In the genomic region with DNA sequence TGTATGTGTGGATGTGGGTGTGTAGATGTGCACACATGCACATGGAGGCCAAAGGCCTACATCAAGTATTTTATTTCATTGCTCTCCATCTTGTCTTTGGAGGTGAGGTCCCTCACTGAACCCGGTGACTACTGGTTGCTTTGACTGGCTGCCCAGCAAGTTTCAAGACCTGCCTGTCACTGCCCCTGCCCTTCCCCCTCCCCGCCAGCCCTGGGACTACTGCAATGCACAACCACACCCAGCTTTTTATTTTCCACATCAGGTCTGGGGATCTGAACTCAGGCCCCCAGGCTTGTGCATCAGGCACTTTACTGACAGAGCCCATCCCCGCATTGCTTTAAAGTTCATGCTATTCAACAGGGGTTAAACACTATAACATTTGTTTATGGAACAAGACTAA, we compare ENCODE assay signal across 29 mouse cellular contexts.
DNase-seq lines count a peak whose midpoint lies in the region; ATAC-seq and TF ChIP-seq lines count a peak whose summit lies in the region.
"Had no signal": no experiment of that assay in that cellular context is flagged by ENCODE, and none has a peak within 500 bp of the region (broad histone marks: within the 10 kb centered on the region; RNA-seq: fewer than 3 reads in every experiment).

No protein-coding gene starts in this region.

- ATAC-seq in lung, embryonic 14.5 days (ENCODE audit: insufficient read depth) = peak; percentile 32; the same call in 1 of the 2 replicates
- ATAC-seq in liver, embryonic 15.5 days (ENCODE audit: insufficient read depth) = peak; percentile 18; the same call in 1 of the 2 replicates
- no peak for ATAC-seq in midbrain, embryonic 11.5 days (ENCODE audit: low FRiP score)
- ATAC-seq: forebrain, embryonic 16.5 days; inflammation-experienced regulatory T-cells, adult 6 months had no signal

- 70% methylated on average over 3 of the region's 3 CpGs for WGBS in lung, embryonic 14.5 days
- 84% methylated on average over 3 of the region's 3 CpGs for WGBS in lung, adult 2 months
- WGBS in liver, embryonic 15.5 days (ENCODE audit: insufficient replicate concordance) = 36% methylated on average over 3 of the region's 3 CpGs
- 89% methylated on average over 3 of the region's 3 CpGs for WGBS in midbrain, embryonic 11.5 days

- no peak overlapping the region for H3K4me3 ChIP-seq in lung, embryonic 14.5 days (ENCODE audit: low read depth, low read length)
- H3K4me3 ChIP-seq in lung, adult 2 months (replicated peaks; ENCODE audit: extremely low read depth, low read depth, low read length) = no peak overlapping the region
- H3K4me3 ChIP-seq in liver, embryonic 15.5 days (replicated peaks) = no peak overlapping the region
- H3K4me3 ChIP-seq in midbrain, embryonic 11.5 days (ENCODE audit: low read depth, low read length) = no peak overlapping the region
- H3K4me3 ChIP-seq: embryonic facial prominence, embryonic 10.5 days; embryonic facial prominence, embryonic 15.5 days; heart, adult 2 months; hindbrain, embryonic 10.5 days; hindbrain, embryonic 15.5 days; kidney, embryonic 15.5 days; neural tube, embryonic 15.5 days; stomach, embryonic 15.5 days had no signal

- no peaks in the 10 kb centered on the region for H3K36me3 ChIP-seq in lung, embryonic 14.5 days (ENCODE audit: insufficient read depth)
- H3K36me3 ChIP-seq in liver, embryonic 15.5 days (replicated peaks) = no peaks in the 10 kb centered on the region
- no peaks in the 10 kb centered on the region for H3K36me3 ChIP-seq in midbrain, embryonic 11.5 days (ENCODE audit: control insufficient read depth, insufficient read depth, low read length)
- H3K36me3 ChIP-seq: embryonic facial prominence, embryonic 10.5 days; embryonic facial prominence, embryonic 15.5 days; hindbrain, embryonic 10.5 days; hindbrain, embryonic 15.5 days; kidney, embryonic 15.5 days; neural tube, embryonic 15.5 days; stomach, embryonic 15.5 days had no signal

- TF ChIP-seq POLR2A in lung, adult 2 months (IDR thresholded peaks at IDR 0.05; ENCODE audit: borderline replicate concordance, extremely low read depth, low read depth, low read length) = no peak

- no peaks in the 10 kb centered on the region for H3K9me3 ChIP-seq in lung, embryonic 14.5 days (ENCODE audit: low read depth, low read length)
- no peaks in the 10 kb centered on the region for H3K9me3 ChIP-seq in liver, embryonic 15.5 days (replicated peaks)
- H3K9me3 ChIP-seq in midbrain, embryonic 11.5 days (ENCODE audit: control insufficient read depth, low read length) = no peaks in the 10 kb centered on the region
- H3K9me3 ChIP-seq: embryonic facial prominence, embryonic 10.5 days; embryonic facial prominence, embryonic 15.5 days; hindbrain, embryonic 10.5 days; hindbrain, embryonic 15.5 days; kidney, embryonic 15.5 days; neural tube, embryonic 15.5 days; stomach, embryonic 15.5 days had no signal

- H3K9ac ChIP-seq in lung, embryonic 14.5 days = no peak overlapping the region
- 0 out of 2 replicates have a peak overlapping the region, but pooled peaks have one; percentile 10 for H3K9ac ChIP-seq in liver, embryonic 15.5 days
- no peak overlapping the region for H3K9ac ChIP-seq in midbrain, embryonic 11.5 days (ENCODE audit: low read length)
- H3K9ac ChIP-seq: embryonic facial prominence, embryonic 15.5 days; hindbrain, embryonic 15.5 days; kidney, embryonic 15.5 days; neural tube, embryonic 15.5 days; stomach, embryonic 15.5 days had no signal

- H3K27me3 ChIP-seq in lung, embryonic 14.5 days (ENCODE audit: insufficient read depth, low read length) = no peaks in the 10 kb centered on the region
- no peaks in the 10 kb centered on the region for H3K27me3 ChIP-seq in liver, embryonic 15.5 days
- no peaks in the 10 kb centered on the region for H3K27me3 ChIP-seq in midbrain, embryonic 11.5 days (ENCODE audit: control insufficient read depth, insufficient read depth, low read length)
- H3K27me3 ChIP-seq: hindbrain, embryonic 15.5 days; kidney, embryonic 15.5 days; neural tube, embryonic 15.5 days; stomach, embryonic 15.5 days had no signal

- H3K4me2 ChIP-seq in lung, embryonic 14.5 days = no peak overlapping the region
- peak overlapping the region; percentile 51 for H3K4me2 ChIP-seq in liver, embryonic 15.5 days
- H3K4me2 ChIP-seq in midbrain, embryonic 11.5 days = no peak overlapping the region
- H3K4me2 ChIP-seq: embryonic facial prominence, embryonic 15.5 days; hindbrain, embryonic 15.5 days; kidney, embryonic 15.5 days; neural tube, embryonic 15.5 days; stomach, embryonic 15.5 days had no signal

- no peak for DNase-seq in lung, embryonic 14.5 days
- DNase-seq in lung, adult 2 months = no peak
- peak; percentile 85 for DNase-seq in liver
- DNase-seq in kidney, adult 9 months = no peak
- no peak for DNase-seq in midbrain, embryonic 11.5 days (ENCODE audit: low spot score, missing footprints)
- DNase-seq in cerebellum, adult 11-12 months = no peak
- DNase-seq: adrenal gland, postnatal 25 days; cerebellum, adult 8-10 months; cerebellum, postnatal 25 days; heart, adult 2 months; heart, postnatal 14 days; kidney, adult 11 months; kidney, postnatal 25 days; left cerebral cortex, postnatal 4 days; midbrain, embryonic 14.5 days; retina, postnatal 1 day; right cerebral cortex, postnatal 14 days; thymus, postnatal 25 days had no signal

- 0 out of 2 replicates have a peak overlapping the region, but pooled peaks have one; percentile 2 for H3K27ac ChIP-seq in lung, embryonic 14.5 days (ENCODE audit: low read depth)
- H3K27ac ChIP-seq in liver, embryonic 15.5 days (replicated peaks) = peak overlapping the region; percentile 88
- no peak overlapping the region for H3K27ac ChIP-seq in midbrain, embryonic 11.5 days (ENCODE audit: low read depth, low read length)
- H3K27ac ChIP-seq: embryonic facial prominence, embryonic 10.5 days; embryonic facial prominence, embryonic 15.5 days; heart, adult 2 months; hindbrain, embryonic 10.5 days; hindbrain, embryonic 15.5 days; kidney, embryonic 15.5 days; macrophage; neural tube, embryonic 15.5 days; stomach, embryonic 15.5 days had no signal

- peaks cover 8% of the 10 kb centered on the region for H3K4me1 ChIP-seq in lung, embryonic 14.5 days (ENCODE audit: insufficient read depth)
- peaks cover 8% of the 10 kb centered on the region; the same call in 1 of the 2 replicates for H3K4me1 ChIP-seq in lung, adult 2 months (ENCODE audit: control insufficient read depth, insufficient read depth, low read length)
- peaks cover 88% of the 10 kb centered on the region for H3K4me1 ChIP-seq in liver, embryonic 15.5 days (replicated peaks)
- H3K4me1 ChIP-seq in midbrain, embryonic 11.5 days (ENCODE audit: control insufficient read depth, insufficient read depth, low read length) = peaks cover 8% of the 10 kb centered on the region
- H3K4me1 ChIP-seq: stomach, embryonic 15.5 days had no signal

- TF ChIP-seq CTCF in lung, embryonic 14.5 days (IDR thresholded peaks at IDR 0.05; ENCODE audit: low read depth) = no peak
- no peak for TF ChIP-seq CTCF in lung, adult 2 months (IDR thresholded peaks at IDR 0.05; ENCODE audit: insufficient read depth, low read length)
